Mouse (Mus musculus): Measurements from ENCODE around the gene Apom.
"Not testable (repeated sequence)": the region's sequence is repeated elsewhere in the genome, so short reads cannot be mapped to it uniquely, and the experiment has no call there.

Gene Apom

DNA sequence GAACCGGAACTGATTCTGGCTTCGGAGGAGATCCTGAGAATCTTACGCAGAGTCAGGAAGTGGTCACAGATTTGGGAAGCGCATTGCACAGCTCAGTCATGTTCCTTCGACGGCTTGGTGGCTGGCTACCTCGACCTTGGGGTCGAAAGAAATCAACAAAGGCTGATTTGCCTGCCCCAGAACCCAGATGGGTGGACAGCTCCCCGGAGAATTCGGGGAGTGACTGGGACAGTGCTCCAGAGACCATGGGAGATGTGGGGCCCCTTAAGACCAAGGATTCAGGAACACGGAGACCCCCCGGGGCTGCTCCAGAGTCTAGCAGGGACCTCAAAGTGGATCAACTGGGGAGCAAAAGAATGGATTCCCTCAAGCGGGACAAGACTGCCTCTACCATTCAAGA lies 4.8 kb downstream of the Apom start:
- DNase-seq (ENCODE audit: low spot score in 2 of 2), result no peak

DNA sequence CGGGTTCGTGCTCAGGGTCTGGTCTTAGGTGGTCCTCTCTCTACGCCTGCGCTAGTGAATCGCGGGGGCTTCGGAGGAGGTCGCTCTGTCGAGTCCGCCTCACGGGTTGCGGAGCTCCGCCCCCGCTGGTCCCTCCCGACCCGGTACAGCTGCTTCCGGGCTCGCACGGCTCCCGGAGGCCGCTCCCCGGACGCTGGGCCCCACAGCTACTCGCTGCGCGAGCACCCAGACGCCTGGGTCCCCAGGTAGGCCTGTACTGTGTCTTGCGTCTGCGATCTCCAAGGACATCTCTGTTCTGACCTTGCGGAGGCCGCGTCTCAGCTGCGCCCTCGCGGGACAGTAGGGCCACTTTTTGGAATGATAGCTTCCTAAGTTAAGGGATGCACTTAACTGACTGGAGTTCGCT lies 5.6 kb downstream of the Apom start, which contains the start of gene D17H6S53E:
Gene D17H6S53E, plus strand, starts transcription at position 168 of the 406 bp plus-strand sequence.
- DNase-seq (ENCODE audit: low spot score in 2 of 2), result peak; percentile 67 to 75

DNA sequence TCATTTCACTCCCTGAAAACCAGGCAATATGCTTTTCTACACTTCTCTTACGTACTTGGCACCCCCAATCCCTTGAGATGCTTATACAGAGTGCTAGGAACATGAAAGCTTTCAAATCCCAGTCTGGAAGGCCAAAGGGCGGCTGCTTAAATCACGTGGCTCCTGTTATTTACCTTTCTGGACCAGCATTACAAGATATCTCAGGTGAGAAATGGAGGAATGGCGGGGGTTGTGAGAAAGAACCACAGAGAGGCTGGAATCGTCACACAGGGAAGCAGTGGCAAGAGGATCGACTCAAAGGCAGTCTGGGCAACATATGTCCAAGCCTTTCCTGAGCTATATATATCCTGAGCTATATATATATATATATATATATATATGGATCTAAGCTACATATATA lies 6.3 kb downstream of the Apom start:
- peak in 1 of 2 experiments; percentile 22 for DNase-seq (ENCODE audit: low spot score in 2 of 2)

DNA sequence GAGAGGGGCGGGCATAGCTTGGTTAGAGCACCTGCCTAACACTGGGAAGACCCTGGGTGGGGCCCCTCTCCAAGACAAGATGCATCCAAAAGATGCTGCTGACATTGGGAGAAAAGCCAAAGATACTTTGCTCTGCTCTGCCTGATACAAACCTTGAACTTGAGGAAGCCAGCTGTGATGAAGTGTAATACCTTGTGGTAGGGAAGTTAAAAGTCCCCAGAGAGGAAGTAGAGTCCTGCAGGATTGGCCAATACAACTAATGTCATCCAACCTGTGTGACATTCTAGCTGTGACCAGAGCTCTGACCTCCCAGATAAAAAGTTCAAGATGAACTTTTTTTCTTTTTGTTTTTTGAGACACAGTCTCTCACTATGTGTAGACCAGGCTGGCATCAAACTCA lies 6.8 kb downstream of the Apom start:
- no peak for DNase-seq (ENCODE audit: low spot score in 2 of 2)

DNA sequence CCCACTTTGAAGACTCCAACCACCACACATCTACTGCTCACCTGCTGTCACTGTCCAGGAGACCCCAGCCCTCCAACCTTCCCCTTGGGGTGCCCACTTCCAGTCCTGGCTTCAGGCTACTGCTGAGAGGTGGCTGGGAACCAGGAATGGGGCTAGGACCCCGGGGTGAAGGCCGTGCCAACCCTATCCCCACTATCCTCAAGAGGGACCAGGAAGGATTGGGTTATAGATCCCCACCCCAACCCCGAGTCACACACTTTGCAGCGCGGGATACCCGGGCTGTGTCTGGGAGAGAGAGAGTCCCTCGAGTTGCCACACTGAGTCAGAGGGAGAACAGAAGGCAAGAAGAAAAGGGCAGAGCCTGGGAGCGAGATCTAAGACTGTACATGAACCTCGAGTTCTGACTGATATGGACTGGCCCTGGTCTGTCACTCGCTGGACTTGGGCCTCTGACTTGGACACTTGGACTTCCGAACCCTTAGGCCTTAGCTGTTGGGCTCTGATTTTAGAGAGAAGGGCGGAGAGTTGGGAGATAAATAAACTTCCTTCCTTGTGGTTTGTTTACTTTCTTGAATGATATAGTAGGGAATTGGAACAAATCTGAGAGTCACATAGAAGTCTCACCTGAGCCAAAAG lies 7.5 kb downstream of the Apom start:
- DNase-seq (ENCODE audit: low spot score in 2 of 2), result not testable (repeated sequence)

DNA sequence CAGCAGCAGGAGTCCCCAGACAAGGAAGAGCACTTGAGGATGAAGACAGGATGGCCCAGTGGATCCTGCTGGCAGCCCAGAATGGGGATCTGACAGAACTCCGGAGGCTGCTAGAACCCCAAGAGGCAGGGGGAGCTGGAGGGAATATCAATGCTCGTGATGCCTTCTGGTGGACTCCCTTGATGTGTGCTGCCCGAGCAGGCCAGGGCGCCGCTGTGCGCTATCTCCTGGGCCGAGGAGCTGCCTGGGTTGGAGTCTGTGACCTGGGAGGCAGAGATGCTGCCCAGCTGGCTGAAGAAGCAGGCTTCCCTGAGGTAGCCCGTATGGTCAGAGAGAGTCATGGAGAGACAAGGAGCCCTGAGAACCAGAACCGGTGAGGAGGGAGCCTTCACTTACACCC lies 8.6 kb downstream of the Apom start:
- DNase-seq (ENCODE audit: low spot score in 2 of 2), result not testable (repeated sequence)

DNA sequence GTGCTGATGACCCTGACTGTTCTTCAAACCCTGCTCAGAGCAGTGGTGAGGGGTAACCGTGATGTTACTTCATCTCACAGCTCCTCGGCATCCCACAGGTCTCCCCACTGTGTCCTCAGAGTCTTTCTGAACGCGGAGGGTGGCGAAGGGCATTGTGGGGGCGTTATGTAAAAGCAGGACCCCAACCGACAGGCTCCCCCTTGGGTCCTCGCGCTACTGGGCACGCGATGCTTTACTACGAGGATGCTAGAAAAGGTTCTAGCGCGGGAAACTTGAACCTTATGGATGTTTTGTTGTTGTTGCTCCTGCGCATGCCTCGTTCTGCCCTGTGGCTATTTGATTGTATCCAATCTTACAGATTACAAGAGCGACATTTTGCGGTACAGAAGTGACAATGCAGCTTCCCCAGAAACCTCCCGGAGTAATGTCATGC lies 10.0 kb downstream of the Apom start, which contains the start of gene Csnk2b:
Gene Csnk2b, minus strand, starts transcription at position 183 of the 433 bp plus-strand sequence.
- peak; percentile 71 to 82 for DNase-seq (ENCODE audit: low spot score in 2 of 2)

DNA sequence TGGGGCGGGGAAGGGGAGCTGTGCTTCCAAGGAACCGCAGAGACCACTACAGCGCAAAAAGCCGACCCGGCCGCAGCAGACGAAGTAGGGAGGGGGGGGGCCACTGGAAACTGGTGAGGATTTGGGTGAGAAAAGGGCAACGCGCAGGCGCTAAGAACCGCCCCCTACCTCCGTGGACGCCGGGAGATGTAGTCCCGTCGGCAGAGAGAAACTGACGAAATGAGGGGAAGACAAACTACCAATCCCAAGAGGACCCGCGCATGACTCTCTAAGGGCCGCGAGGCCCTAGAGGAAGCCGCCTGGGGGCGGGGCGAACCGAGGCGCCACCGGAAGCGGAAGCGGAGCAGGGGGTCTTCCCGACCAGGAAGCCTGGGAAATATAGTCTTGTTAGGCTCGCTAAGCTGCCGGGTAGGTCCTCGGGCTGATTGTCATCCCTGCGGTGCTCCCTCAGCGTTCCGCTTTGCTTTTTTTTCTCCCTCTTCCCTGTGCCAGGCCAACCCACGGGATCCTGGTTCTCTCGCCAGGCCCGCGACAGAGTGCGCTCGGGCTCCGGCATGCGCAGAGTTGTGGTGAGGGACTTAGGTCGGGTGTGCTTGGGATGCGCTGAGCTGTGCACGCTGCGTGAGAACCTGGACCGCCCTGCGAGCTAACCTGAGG lies 10.6 kb downstream of the Apom start, which contains the start of gene Gpank1:
Gene Gpank1, plus strand, starts transcription at position 313 of the 657 bp plus-strand sequence.
- peak; percentile 97 to 98 for DNase-seq (ENCODE audit: low spot score in 2 of 2)

DNA sequence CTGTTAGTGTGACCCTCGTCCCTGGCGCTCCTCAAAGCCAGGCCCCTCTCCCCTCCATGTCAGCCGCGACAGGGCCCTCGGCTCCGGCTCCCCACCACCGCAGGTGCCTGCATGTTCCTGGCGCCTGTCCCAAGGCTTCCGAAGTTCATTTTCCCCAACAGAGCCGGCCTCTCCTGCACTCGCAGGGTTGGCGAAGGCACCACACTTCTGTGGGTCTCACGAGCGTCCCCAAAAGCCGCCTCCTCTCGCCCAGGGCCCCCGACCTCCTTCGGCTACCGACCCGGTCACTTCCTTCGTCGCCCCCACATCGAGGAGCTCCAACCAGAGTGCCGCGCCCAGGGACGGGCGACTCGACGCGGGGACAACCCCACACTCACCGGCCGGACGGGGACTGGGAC lies 11.1 kb downstream of the Apom start:
- DNase-seq (ENCODE audit: low spot score in 2 of 2), result no peak

DNA sequence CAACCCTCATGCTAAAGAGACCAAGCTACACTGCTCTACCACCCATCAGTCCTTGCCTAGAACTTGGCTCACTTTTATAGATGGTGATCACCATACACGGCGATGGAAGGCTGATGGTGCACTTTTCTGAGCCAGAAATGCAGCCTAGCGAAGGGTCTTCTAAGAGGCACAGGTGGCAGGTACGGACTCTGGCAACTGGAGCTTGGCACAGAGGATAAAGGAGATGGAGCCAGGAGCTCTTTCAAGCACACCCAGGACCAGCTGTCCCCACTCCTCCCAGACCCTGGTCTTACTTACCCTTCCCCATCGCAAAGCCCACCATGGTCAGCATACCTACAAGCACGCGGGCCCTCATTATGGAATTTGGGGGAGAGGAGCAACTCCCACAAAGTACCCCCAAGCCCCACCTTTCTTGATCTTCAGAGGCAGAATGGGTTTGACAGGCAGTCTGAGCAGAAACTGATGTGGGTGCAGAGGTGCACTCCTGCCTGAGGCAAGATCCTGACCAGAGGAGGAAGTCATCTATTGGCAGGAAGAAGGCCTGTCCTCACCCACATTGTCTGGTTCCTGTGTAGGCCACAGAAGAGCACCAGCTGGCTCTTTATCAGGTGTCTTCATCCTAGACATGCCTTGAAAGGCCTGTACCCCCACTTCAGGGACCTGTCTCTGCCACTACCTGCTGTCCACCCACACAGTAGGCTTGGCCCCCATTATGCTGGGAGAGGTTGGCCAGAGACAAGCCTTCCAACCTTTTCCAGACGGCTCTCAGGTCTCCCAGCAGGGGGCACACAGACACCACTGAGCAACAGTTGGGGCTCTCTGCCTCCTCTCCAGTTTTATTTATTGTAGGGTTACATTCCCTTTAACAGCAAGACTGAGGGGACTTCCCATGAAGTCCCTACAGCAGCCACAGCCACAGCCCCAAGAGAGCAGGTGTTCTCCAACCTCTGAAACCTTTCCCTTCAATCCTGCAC lies 16.5 kb downstream of the Apom start, which contains the start of gene Ly6g5b:
Gene Ly6g5b, minus strand, starts transcription at position 383 of the 974 bp plus-strand sequence.
- DNase-seq (ENCODE audit: low spot score in 2 of 2), result no peak

DNA sequence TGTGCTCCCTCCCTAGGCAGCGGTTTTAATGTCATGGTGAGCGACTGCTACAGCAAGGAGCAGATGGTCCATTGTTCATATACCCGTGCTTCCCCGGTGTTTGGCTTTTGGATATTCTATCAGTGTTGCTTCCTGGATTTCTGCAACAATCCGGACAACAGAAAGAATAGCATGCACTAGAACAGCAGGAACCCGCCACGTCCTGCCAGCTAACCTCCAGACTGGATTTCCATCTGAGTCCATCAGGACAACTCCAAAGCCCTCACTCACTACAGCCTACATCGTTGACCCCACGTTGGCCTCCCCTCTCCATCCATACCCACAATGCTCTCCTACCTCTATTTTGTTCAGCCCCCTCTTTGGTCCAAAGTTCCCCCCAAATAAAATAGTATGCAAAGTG lies 20.1 kb downstream of the Apom start:
- DNase-seq (ENCODE audit: low spot score in 2 of 2), result no peak

DNA sequence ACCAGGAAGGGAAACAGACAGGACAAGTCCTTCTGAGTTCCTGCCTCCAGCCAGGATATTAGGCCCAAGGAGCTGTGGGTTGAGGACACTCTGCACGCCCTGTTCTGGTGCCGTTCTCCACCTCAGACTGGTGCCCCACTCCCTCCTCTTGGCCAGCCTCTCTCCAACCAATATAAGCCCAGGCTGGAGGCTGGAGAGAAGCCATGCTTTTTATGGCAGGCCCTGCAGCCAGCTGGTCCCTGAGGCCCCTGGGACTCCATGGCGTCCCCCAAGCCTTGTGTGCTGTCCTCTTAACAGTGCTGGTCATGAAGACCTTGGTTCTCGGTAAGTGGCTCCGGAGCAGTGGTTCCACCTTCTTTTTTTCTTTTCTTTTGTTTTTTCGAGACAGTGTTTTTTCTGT lies 23.8 kb downstream of the Apom start, which contains the start of gene Ly6g5c:
Gene Ly6g5c, plus strand, starts transcription at position 183 of the 400 bp plus-strand sequence.
- no peak for DNase-seq (ENCODE audit: low spot score in 2 of 2)

DNA sequence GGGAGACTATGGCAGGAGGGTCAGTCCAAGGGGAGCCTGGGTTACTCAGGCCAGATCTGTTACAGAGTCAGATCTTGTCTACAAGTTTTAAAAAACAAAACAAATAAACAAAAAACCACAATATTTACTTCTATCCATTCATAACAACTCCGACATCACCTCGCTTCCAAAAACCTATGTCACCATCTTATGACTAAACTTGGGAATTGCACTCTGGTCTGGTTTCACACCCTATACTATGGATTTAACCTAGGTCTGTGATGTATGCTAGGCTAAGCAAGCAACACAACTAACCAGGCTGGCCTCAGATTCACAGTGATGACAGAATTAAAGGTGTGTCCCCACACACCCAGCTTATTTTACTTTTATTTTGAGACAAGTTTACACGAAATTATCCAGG lies 25.3 kb downstream of the Apom start:
- DNase-seq (ENCODE audit: low spot score in 2 of 2), result no peak

DNA sequence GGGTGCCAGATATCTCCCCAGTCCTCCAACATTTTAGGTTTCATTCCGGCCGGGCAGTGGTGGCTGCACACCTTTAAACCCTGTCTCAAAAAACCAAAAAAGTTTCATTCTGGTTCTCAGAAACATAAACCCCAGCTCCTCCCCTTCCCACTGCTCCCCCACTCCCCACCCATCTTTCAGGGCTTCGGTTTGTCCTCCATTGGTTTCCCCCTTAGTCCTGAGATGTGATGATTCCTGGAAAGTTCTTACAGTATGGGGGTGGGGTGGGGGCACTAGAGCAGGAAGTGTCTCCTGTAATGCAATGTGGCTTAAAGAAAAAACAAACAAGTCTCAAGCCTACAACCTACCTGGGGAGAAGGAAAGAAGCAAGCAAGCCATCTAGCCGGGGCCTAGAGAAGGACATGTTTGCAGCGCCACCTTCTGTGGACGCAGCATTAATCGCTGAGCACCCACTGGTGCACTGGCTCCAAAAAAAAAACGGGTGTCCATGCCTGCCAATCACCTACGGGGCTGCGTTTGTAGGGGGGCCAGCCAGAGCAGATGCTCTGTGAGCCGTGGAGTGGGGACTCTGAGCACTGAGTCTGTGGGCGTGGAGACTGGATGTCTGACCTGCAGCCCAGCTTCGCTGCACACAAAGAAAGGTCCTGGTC lies 26.0 kb downstream of the Apom start:
- DNase-seq (ENCODE audit: low spot score in 2 of 2), result no peak

DNA sequence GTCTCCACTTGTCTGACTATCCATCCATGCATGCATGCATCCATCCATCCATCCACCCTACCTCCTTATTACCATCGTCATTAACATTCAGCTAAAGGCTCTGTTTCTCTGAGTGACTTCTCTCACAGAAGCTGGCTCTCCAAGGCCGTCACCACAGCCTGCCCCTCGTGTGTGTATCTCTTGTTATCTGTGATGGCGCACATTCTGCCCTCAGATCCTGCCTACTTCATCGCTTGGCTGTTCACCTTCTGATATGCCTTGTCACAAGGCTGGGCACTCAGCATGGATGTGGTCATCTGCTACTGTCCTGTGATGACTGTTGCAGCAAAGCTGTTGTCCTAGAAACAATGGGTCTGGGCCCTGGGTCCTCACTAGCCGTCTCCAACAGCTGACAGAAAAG lies 27.1 kb downstream of the Apom start:
- DNase-seq (ENCODE audit: low spot score in 2 of 2), result no peak

DNA sequence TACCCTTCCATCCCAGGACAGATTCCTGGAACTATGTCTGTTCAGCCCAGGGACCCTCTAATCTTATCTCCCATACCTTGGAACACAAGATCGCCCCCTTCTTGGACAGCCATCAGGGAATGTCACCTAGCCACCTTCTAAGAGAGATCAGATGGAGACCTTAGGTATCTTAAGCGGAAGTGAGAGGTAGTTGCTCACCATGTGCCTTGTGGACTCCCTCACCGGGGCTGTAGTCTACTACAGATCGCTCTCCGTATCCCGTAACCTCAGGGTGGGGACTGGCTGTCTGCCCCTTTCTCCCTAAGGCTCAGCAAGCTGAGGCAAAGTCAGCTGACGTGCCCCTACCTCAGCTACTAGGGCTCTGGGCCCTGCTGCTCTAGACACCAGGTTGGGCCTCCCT lies 27.8 kb downstream of the Apom start:
- no peak for DNase-seq (ENCODE audit: low spot score in 2 of 2)

DNA sequence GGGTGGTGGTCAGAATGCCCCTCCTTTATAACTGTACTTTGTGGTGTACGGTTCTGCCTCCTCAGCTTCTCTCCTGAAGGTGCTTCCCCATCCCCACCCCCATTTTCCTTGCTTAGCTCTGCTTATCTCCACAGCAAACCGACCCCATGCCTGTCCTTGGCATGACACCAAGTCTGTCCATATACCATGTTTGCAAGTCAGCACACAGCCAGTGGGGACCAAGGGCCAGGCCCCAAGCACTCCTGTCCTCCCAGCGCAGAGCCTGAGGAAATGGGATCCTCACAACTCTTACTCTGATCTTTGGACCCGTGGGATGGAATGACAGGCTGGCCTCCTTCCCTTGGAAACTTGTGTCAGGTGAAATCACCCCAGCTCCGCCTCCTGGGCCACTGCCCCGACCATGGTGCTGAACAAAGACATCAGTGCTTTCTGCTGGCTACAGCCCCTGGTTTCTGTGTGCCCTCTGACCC lies 28.6 kb downstream of the Apom start:
- no peak for DNase-seq (ENCODE audit: low spot score in 2 of 2)

DNA sequence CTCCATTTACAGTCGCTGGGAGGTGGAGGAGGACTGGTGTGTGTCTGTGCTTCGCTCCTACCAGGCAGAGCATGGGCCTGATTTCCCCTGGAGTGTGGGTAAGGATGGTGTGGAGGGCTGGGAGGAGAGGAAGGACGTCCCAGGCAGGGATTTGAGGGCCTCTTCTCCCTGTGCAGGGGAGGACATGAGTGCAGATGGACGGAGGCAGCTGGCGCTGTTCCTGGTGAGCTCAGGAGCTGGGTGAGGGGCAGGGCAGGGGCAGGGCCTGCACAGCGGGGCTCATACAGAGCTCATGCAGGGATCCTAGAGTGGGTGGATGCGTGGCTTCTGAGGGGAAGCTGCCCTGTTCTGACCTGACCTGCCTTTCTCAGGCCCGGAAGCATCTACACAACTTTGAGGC lies 29.6 kb downstream of the Apom start:
- DNase-seq (ENCODE audit: low spot score in 2 of 2), result no peak

DNA sequence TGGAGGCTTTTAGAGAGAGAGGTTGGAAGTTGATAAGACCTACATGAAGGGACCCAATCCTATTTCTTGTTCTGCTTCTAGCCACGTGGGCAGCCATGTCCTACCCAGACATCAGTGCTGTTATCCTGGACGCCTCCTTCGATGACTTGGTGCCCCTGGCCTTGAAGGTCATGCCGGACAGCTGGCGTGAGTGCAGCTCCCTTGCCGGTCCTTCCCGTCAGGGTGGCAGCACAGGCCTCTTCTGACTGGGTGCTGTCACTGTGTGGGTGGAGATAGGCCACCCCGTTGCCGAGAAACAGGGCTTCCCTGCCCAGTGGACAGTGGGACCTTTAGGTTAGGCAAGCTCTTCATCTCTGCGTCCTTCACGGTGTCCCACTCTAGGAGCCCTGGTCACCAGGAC lies 30.7 kb downstream of the Apom start:
- DNase-seq (ENCODE audit: low spot score in 2 of 2), result no peak

DNA sequence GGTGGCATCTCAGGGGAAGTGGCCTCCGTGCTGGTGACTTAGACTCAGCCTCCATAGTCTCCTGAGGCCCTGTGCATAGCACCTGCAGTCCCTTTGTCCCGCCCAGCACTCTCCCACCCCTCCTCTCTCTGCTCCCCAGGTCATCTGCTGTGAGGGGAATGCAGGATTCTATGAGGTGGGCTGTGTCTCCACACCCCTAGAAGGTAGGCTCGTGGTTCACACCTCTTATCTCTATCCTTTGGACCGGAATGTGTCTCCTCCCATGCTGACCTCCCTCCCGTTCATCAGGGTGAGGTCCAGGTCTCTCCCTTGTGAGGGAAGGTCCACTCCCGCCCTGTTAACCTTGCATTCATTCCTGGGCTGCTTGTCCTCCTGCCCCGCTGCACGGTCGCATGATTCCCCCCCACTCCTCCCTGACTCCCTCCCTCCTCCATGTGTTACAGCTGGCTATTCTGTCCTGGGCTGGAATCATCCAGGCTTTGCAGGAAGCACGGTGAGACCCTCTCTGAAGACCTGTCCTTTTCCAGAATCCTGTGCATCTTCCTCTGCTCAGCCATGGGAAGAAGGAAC lies 31.6 kb downstream of the Apom start:
- no peak for DNase-seq (ENCODE audit: low spot score in 2 of 2)

DNA sequence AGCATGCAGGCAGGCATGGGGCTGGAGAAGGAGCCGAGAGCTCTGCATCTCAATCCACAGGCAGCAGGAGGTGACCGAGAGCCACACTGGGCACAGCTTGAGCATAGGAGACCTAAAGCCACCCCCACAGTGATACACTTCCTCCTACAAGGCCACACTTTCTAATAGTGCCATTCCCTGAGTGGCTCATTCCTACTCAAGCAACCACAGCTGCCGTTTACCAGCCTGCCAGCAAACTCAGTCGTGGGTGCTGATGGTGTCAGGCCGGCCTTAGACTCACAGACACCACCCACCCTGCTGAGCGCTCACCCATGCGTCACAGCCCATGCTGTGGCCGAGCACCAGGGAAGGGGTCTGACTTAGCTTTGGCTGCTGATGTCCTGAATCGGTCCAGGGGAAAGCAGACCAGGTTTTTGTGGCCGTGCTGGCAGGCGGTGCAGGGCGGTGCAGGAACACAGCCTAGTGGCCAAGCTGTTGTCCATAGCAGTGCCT lies 34.6 kb downstream of the Apom start:
- DNase-seq (ENCODE audit: low spot score in 2 of 2), result peak; percentile 55 to 69

All from frontal cortex, postnatal 36 days (tissue).